Mouse (Mus musculus) mature B cell (primary cell): ENCODE measurements around the gene Tmem38b.

Experiments
- in situ Hi-C: fragments of 300-500 bp; cut with MboI; formaldehyde crosslinking; loops from 2 replicates; pipeline ENCODE4 v1.14.3; 2019

Tmem38b gene

GRCm38 (mm10) chr4:53884351-53885245 lies 58.8 kb downstream of the Tmem38b start:
- in situ Hi-C loops = no loop called here

DNA sequence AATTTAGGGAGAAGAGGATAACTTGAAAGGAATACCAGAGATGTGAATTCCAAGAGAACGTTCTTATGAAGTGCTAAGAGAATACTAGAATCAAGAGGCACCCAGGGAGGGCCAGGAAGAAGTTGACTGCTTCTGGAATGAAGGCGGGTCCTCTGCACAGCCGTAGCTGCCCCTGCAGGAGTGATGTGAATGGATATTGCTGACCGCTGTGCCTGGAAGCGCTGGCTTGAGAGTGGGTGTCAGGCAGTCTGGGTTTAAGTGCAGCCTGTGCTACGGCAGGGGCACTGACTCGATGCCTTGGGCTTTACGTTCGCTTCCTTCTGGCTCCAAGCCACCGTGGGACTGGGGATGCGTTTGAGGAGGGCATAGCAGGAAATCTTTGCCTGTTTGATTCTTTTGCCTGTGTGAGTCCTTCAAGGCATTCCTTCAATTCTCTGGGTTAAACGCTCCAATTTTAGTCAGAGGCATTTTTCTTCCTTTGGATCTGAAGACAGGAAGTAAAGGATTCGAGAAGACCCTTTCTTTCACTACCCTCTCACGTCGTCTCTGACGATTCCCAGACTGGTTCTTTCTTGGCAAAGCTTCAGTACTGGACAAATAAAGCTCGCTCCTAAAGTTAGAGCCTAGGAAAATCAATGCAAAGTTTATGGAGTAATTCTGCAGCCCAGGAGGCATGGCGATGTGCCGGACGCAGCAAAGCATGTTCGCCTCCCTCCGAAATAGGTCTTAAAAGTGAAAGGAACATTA lies 60.7 kb downstream of the Tmem38b start:
- in situ Hi-C loops = no loop called here

GRCm38 (mm10) chr4:53895335-53895734 lies 69.5 kb downstream of the Tmem38b start:
- in situ Hi-C loops = no loop called here

- in situ Hi-C loops = no loop called here
Measured at GRCm38 (mm10) chr4:53896150-53896833, 70.4 kb downstream of the Tmem38b start.

DNA sequence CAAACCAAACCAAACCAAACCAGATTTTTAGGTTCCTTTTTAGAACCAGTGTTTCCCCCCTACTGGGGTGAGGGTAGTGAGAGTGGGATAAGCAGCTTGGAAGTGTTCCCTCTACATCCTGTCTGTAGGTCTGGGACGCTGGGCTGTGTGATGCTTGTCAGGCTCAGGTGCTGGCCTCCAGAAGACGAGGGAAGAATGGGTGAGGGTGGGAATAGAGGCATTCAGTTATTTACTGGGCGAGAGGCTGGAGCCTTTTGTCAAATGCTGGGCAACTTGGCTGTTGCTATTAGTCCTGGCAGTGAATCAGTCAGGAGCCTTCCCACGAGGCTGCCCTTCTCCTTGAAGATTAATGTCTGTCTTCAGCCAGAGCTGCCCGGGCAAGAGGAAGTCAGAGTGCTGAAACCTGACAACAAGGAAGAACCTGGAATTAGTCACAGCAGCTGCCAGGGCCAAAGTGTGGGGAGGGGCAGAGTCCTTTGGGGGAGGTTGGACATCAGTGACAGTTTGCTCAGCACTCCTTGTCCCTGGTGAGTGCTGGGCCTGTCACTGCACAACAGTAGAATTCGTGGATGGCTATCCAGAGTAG lies 74.6 kb downstream of the Tmem38b start:
- in situ Hi-C loops = loop anchor here (25.0 kb wide), 1 partner anchor 1337 kb away; no protein-coding TSS in a partner anchor

DNA sequence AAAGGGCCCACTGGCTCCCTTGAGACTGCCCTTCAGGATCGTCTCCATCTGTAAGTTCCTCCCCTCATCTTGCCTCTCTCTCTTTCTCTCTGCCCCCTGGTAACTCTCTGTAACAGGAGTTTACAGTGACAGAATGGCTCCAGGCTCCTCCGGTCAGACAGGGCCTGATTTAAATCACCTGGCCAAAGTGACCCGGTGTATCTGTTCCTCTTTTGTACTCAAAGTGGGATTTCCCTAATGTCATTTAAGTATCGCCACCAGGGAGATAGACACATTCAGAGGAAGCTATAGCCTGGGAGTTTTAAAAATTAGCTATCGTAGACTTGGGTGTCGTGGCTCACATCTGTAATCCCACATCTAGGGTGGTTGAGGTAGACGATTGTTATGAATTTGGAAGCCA lies 78.5 kb downstream of the Tmem38b start:
- in situ Hi-C loops = loop anchor here (25.0 kb wide), 1 partner anchor 1333 kb away; no protein-coding TSS in a partner anchor

DNA sequence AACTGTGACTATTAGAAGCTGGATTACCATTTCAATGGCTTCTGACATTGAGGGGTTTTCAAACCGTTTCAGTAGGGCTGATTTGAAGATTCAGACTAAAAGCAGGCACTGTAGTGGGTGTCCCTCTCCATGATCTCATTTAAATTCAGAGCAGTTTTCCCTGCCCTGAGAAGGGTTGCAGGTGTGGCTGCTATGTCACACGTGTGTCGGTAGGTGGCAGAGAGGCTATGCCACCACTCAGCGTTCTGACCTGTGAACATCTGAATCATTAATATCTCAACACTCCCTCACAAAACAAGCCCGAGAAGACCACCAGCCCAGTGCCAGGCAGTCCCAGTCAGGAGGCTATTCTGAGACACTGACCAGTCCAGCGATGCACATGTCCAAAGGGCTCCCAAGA lies 79.7 kb downstream of the Tmem38b start:
- in situ Hi-C loops = loop anchor here (25.0 kb wide), 1 partner anchor 1332 kb away; no protein-coding TSS in a partner anchor

DNA sequence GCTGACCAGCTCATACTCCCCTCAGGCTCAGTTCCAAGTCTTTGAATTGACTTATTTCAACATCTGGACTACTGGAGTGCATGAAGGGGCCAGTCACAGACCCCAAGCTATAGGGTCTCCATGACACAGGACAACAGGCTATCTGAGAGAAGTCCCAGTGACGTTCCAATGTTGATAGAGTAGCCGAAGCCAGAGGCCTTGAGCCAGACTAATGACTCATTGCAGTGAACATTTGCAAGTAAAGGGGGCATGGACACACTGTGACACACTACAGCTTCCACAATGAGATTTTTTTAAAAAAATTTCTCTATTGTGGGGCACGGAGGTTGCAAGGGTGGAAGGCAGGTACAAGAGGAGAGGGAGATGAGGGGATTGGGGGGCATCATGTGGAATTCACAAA lies 81.2 kb downstream of the Tmem38b start:
- in situ Hi-C loops = loop anchor here (25.0 kb wide), 1 partner anchor 1330 kb away; no protein-coding TSS in a partner anchor
